Mouse (Mus musculus): ENCODE measurements around the gene Prpf19.

DNA sequence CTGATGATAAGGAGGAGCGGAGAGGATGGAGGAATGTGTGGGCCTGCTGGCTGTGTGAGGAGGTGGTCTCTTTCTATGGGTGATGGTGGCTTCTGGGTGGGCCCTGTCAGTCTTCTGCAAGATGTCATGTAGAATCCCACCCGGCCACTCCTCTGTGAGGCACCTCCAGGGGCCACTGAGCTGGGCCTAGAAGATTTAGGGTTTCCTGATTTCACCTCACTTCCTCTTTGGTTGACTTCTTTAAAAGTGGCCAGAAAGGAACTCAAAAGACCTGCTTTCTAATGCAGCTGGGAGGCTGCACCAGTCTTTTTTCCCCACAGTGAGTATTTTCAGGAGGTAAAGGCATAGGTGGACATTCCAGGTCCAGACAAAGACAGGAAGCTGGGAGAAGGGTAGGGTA is 35.6 kb downstream of the Prpf19 start:
- TF ChIP-seq POLR2A (IDR thresholded peaks at IDR 0.05; ENCODE audit: borderline replicate concordance, control insufficient read depth, low read depth, low read length): no peak
- no peak for TF ChIP-seq CTCF (IDR thresholded peaks at IDR 0.05; ENCODE audit: control insufficient read depth, insufficient read depth, low read length)
